Mouse (Mus musculus): Measurements from ENCODE around the gene Hoxa3. TPM values are rescaled to one million over a fixed set of nuclear protein-coding genes. Genes with fewer than 3 reads are reported as not detected.

Hoxa3 gene
- polyA plus RNA-seq, 1 experiment from 2014 or later, result 16.0 TPM

- Histone ChIP-seq H3K9ac (replicated peaks; ENCODE audit: low read depth, low read length) (peak overlapping the region; percentile 77; the same call in 1 of the 2 replicates), H3K4me3 (ENCODE audit: low read depth, low read length) (peak overlapping the region; percentile 78), H3K36me3 (ENCODE audit: control insufficient read depth, insufficient read depth, low read length) (no peaks in the 10 kb centered on the region), H3K9me3 (ENCODE audit: control insufficient read depth, low read depth, low read length) (no peaks in the 10 kb centered on the region), H3K27ac (ENCODE audit: low read length) (peak overlapping the region; percentile 93), H3K4me1 (ENCODE audit: control insufficient read depth, insufficient read depth, low read length) (peaks cover 12% of the 10 kb centered on the region), H3K27me3 (ENCODE audit: control insufficient read depth, insufficient read depth, low read length) (0 out of 2 replicates have a peak, but pooled peaks cover 3% of the 10 kb centered on the region), H3K4me2 (replicated peaks; ENCODE audit: low read depth, low read length) (peak overlapping the region; percentile 61)
- ATAC-seq (ENCODE audit: insufficient number of reproducible peaks, insufficient read depth, low FRiP score, low read depth), result no peak
- WGBS, result 5% methylated on average over 9 of the region's 9 CpGs
Measured at GRCm38 (mm10) chr6:52159979-52160378, 53.2 kb downstream of the Hoxa3 start.

- H3K4me1 ChIP-seq (ENCODE audit: control insufficient read depth, insufficient read depth, low read length), result peaks cover 12% of the 10 kb centered on the region
- 0 out of 2 replicates have a peak, but pooled peaks cover 3% of the 10 kb centered on the region for H3K27me3 ChIP-seq (ENCODE audit: control insufficient read depth, insufficient read depth, low read length)
- peak overlapping the region; percentile 61 for H3K4me2 ChIP-seq (replicated peaks; ENCODE audit: low read depth, low read length)
- H3K4me3 ChIP-seq (ENCODE audit: low read depth, low read length), result peak overlapping the region; percentile 78
- peak overlapping the region; percentile 77 for H3K9ac ChIP-seq (replicated peaks; ENCODE audit: low read depth, low read length)
- 5% methylated on average over 12 of the region's 12 CpGs for WGBS
- no peaks in the 10 kb centered on the region for H3K36me3 ChIP-seq (ENCODE audit: control insufficient read depth, insufficient read depth, low read length)
- ATAC-seq (ENCODE audit: insufficient number of reproducible peaks, insufficient read depth, low FRiP score, low read depth), result no peak; the same call in 1 of the 2 replicates
- no peaks in the 10 kb centered on the region for H3K9me3 ChIP-seq (ENCODE audit: control insufficient read depth, low read depth, low read length)
- peak overlapping the region; percentile 93 for H3K27ac ChIP-seq (ENCODE audit: low read length)
Measured at GRCm38 (mm10) chr6:52159164-52159761, 53.9 kb downstream of the Hoxa3 start.

GRCm38 (mm10) chr6:52158276-52159051, 54.7 kb downstream of the Hoxa3 start, which contains the start of gene Hoxa1:
Gene Hoxa1 (minus strand): TSS chr6:52158317.
- Histone ChIP-seq H3K9me3 (ENCODE audit: control insufficient read depth, low read depth, low read length) (no peaks in the 10 kb centered on the region), H3K27ac (ENCODE audit: low read length) (peak within 1 kb of the TSS; percentile 93), H3K4me1 (ENCODE audit: control insufficient read depth, insufficient read depth, low read length) (peaks cover 12% of the 10 kb centered on the region), H3K9ac (replicated peaks; ENCODE audit: low read depth, low read length) (peak within 1 kb of the TSS; percentile 77), H3K4me2 (replicated peaks; ENCODE audit: low read depth, low read length) (peak within 1 kb of the TSS; percentile 61), H3K36me3 (ENCODE audit: control insufficient read depth, insufficient read depth, low read length) (no peaks in the 10 kb centered on the region), H3K27me3 (ENCODE audit: control insufficient read depth, insufficient read depth, low read length) (0 out of 2 replicates have a peak, but pooled peaks cover 3% of the 10 kb centered on the region), H3K4me3 (ENCODE audit: low read depth, low read length) (peak within 1 kb of the TSS; percentile 78)
- under 1% methylated on average over 55 of the region's 55 CpGs for WGBS
- peak; percentile 86 for ATAC-seq (ENCODE audit: insufficient number of reproducible peaks, insufficient read depth, low FRiP score, low read depth)

GRCm38 (mm10) chr6:52157466-52158275, 55.5 kb downstream of the Hoxa3 start:
- H3K4me1 ChIP-seq (ENCODE audit: control insufficient read depth, insufficient read depth, low read length), result peaks cover 12% of the 10 kb centered on the region
- no peak overlapping the region; the same call in 1 of the 2 replicates for H3K9ac ChIP-seq (replicated peaks; ENCODE audit: low read depth, low read length)
- H3K4me3 ChIP-seq (ENCODE audit: low read depth, low read length), result peak overlapping the region; percentile 78
- 0 out of 2 replicates have a peak, but pooled peaks cover 3% of the 10 kb centered on the region for H3K27me3 ChIP-seq (ENCODE audit: control insufficient read depth, insufficient read depth, low read length)
- 2% methylated on average over 32 of the region's 32 CpGs for WGBS
- no peaks in the 10 kb centered on the region for H3K36me3 ChIP-seq (ENCODE audit: control insufficient read depth, insufficient read depth, low read length)
- no peak overlapping the region for H3K27ac ChIP-seq (ENCODE audit: low read length)
- H3K4me2 ChIP-seq (replicated peaks; ENCODE audit: low read depth, low read length), result peak overlapping the region; percentile 61
- H3K9me3 ChIP-seq (ENCODE audit: control insufficient read depth, low read depth, low read length), result no peaks in the 10 kb centered on the region
- ATAC-seq (ENCODE audit: insufficient number of reproducible peaks, insufficient read depth, low FRiP score, low read depth), result no peak

- no peak for ATAC-seq (ENCODE audit: insufficient number of reproducible peaks, insufficient read depth, low FRiP score, low read depth)
- 21% methylated on average over 20 of the region's 20 CpGs for WGBS
- H3K4me1 ChIP-seq (ENCODE audit: control insufficient read depth, insufficient read depth, low read length), result peaks cover 7% of the 10 kb centered on the region
- no peak overlapping the region for H3K9ac ChIP-seq (replicated peaks; ENCODE audit: low read depth, low read length)
- no peaks in the 10 kb centered on the region for H3K36me3 ChIP-seq (ENCODE audit: control insufficient read depth, insufficient read depth, low read length)
- H3K4me3 ChIP-seq (ENCODE audit: low read depth, low read length), result peak overlapping the region; percentile 78; the same call in 1 of the 2 replicates
- H3K27ac ChIP-seq (ENCODE audit: low read length), result no peak overlapping the region
- 0 out of 2 replicates have a peak, but pooled peaks cover 3% of the 10 kb centered on the region for H3K27me3 ChIP-seq (ENCODE audit: control insufficient read depth, insufficient read depth, low read length)
- H3K4me2 ChIP-seq (replicated peaks; ENCODE audit: low read depth, low read length), result peak overlapping the region; percentile 61
- H3K9me3 ChIP-seq (ENCODE audit: control insufficient read depth, low read depth, low read length), result no peaks in the 10 kb centered on the region
Measured at GRCm38 (mm10) chr6:52156551-52157200, 56.5 kb downstream of the Hoxa3 start.

GRCm38 (mm10) chr6:52155471-52155870, 57.7 kb downstream of the Hoxa3 start:
- Histone ChIP-seq H3K4me3 (ENCODE audit: low read depth, low read length) (no peak overlapping the region), H3K9me3 (ENCODE audit: control insufficient read depth, low read depth, low read length) (no peaks in the 10 kb centered on the region), H3K36me3 (ENCODE audit: control insufficient read depth, insufficient read depth, low read length) (no peaks in the 10 kb centered on the region), H3K4me2 (replicated peaks; ENCODE audit: low read depth, low read length) (no peak overlapping the region), H3K9ac (replicated peaks; ENCODE audit: low read depth, low read length) (no peak overlapping the region), H3K27me3 (ENCODE audit: control insufficient read depth, insufficient read depth, low read length) (0 out of 2 replicates have a peak, but pooled peaks cover 3% of the 10 kb centered on the region), H3K27ac (ENCODE audit: low read length) (no peak overlapping the region), H3K4me1 (ENCODE audit: control insufficient read depth, insufficient read depth, low read length) (peaks cover 9% of the 10 kb centered on the region)
- WGBS, result 72% methylated on average over 3 of the region's 3 CpGs
- no peak for ATAC-seq (ENCODE audit: insufficient number of reproducible peaks, insufficient read depth, low FRiP score, low read depth)

GRCm38 (mm10) chr6:52154044-52154443, 59.1 kb downstream of the Hoxa3 start:
- H3K9ac ChIP-seq (replicated peaks; ENCODE audit: low read depth, low read length), result no peak overlapping the region
- H3K27me3 ChIP-seq (ENCODE audit: control insufficient read depth, insufficient read depth, low read length), result 0 out of 2 replicates have a peak, but pooled peaks cover 3% of the 10 kb centered on the region
- no peak overlapping the region for H3K4me2 ChIP-seq (replicated peaks; ENCODE audit: low read depth, low read length)
- WGBS, result 57% methylated on average over 5 of the region's 5 CpGs
- no peak for ATAC-seq (ENCODE audit: insufficient number of reproducible peaks, insufficient read depth, low FRiP score, low read depth)
- H3K4me1 ChIP-seq (ENCODE audit: control insufficient read depth, insufficient read depth, low read length), result peaks cover 11% of the 10 kb centered on the region
- no peak overlapping the region for H3K27ac ChIP-seq (ENCODE audit: low read length)
- H3K9me3 ChIP-seq (ENCODE audit: control insufficient read depth, low read depth, low read length), result no peaks in the 10 kb centered on the region
- H3K36me3 ChIP-seq (ENCODE audit: control insufficient read depth, insufficient read depth, low read length), result no peaks in the 10 kb centered on the region
- H3K4me3 ChIP-seq (ENCODE audit: low read depth, low read length), result no peak overlapping the region

All from stomach, embryonic 14.5 days (tissue).